Mouse (Mus musculus): ENCODE data around the gene Slfn9. TPM values are rescaled to one million over a fixed set of nuclear protein-coding genes. Genes with fewer than 3 reads are reported as not detected.

Slfn9 gene
- polyA plus RNA-seq, 1 experiment from 2014 or later: 13.8 TPM

DNA sequence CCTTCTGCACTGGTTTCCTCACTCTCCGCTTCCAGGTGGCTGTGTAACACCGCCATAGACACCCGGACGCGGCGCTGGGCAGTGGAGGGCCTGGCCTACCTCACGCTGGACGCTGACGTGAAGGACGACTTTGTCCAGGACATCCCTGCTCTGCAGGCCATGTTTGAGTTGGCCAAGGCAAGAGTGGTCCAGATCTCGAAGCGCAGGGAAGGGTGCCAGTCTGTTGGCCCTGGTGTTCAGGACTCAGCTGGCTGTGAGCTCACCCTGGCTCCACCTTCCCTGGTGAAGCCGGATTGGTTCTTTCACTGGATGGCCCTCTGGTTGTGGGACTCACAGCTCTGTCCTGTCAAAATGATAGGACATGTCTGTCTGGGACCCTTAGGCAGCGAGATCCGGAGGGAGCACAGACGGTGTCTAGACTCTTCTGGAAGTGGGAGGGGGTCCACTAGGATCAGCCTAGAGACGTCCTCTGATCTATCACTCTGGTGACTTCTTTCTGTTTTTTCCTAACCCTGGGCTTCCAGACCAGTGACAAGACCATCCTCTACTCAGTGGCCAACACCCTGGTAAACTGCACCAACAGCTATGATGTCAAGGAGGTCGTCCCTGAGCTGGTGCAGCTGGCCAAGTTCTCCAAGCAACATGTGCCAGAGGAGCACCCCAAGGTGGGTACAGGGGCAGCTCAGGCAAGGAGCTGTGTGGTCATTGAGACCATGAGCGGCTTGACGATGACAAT, 62.6 kb downstream of the Slfn9 start:
- Histone ChIP-seq H3K4me1 (peaks cover 18% of the 10 kb centered on the region), H3K27me3 (replicated peaks; ENCODE audit: low read depth, poor library complexity, severe bottlenecking) (peaks cover 86% of the 10 kb centered on the region), H3K36me3 (replicated peaks) (no peaks in the 10 kb centered on the region), H3K9me3 (no peaks in the 10 kb centered on the region), H3K4me3 (no peak overlapping the region), H3K27ac (replicated peaks) (no peak overlapping the region)
- peak; percentile 17 for DNase-seq (ENCODE audit: low spot score)
- WGBS: 32% methylated on average over 20 of the region's 20 CpGs

Small RNA genes lying within 50 kb of the gene (microRNA-seq; reads per million reads assigned to microRNA genes)
- gene Gm27598: not detected
- not detected for gene Mir7679

Other genes starting within 250 kb of the Slfn9 start
- gene Cct6b, start 227.5 kb downstream of the Slfn9 start, polyA plus RNA-seq (2016; fragmentation: Nextera tagmentation; extraction: Ambion mirVana): 0.19 and 0.47 TPM in 2 replicates
- gene Zfp830, start 227.5 kb downstream of the Slfn9 start, polyA plus RNA-seq (2016; fragmentation: Nextera tagmentation; extraction: Ambion mirVana): 38.8 and 39.5 TPM in 2 replicates
- 43.8 and 48.7 TPM in 2 replicates for gene Lig3, start 210.7 kb downstream of the Slfn9 start, polyA plus RNA-seq (2016; fragmentation: Nextera tagmentation; extraction: Ambion mirVana)
- 11.3 and 11.5 TPM in 2 replicates for gene Rffl, start 120.6 kb downstream of the Slfn9 start, polyA plus RNA-seq (2016; fragmentation: Nextera tagmentation; extraction: Ambion mirVana)
- gene Rad51d, start 101.2 kb downstream of the Slfn9 start, polyA plus RNA-seq (2016; fragmentation: Nextera tagmentation; extraction: Ambion mirVana): 13.7 and 14.7 TPM in 2 replicates
- 0.26 and 0.35 TPM in 2 replicates for gene Fndc8, start 99.7 kb downstream of the Slfn9 start, polyA plus RNA-seq (2016; fragmentation: Nextera tagmentation; extraction: Ambion mirVana)
- 41.2 and 45.6 TPM in 2 replicates for gene Nle1, start 83.4 kb downstream of the Slfn9 start, polyA plus RNA-seq (2016; fragmentation: Nextera tagmentation; extraction: Ambion mirVana)
- 0.32 and 0.91 TPM in 2 replicates for gene Unc45b, start 81.3 kb downstream of the Slfn9 start, polyA plus RNA-seq (2016; fragmentation: Nextera tagmentation; extraction: Ambion mirVana)
- 0.26 and 0.31 TPM in 2 replicates for gene Slfn5, start 40.5 kb downstream of the Slfn9 start, polyA plus RNA-seq (2016; fragmentation: Nextera tagmentation; extraction: Ambion mirVana)
- gene Slfn8, start 29.0 kb upstream of the Slfn9 start, polyA plus RNA-seq (2016; fragmentation: Nextera tagmentation; extraction: Ambion mirVana): 0.11 and 0.14 TPM in 2 replicates
- 0.64 and 0.97 TPM in 2 replicates for gene Slfn2, start 73.3 kb upstream of the Slfn9 start, polyA plus RNA-seq (2016; fragmentation: Nextera tagmentation; extraction: Ambion mirVana)
- gene Slfn1, start 125.0 kb upstream of the Slfn9 start, polyA plus RNA-seq (2016; fragmentation: Nextera tagmentation; extraction: Ambion mirVana): not detected in 2 replicates
- not detected in 2 replicates for gene Slfn4, start 183.4 kb upstream of the Slfn9 start, polyA plus RNA-seq (2016; fragmentation: Nextera tagmentation; extraction: Ambion mirVana)
- gene Slfn3, start 199.5 kb upstream of the Slfn9 start, polyA plus RNA-seq (2016; fragmentation: Nextera tagmentation; extraction: Ambion mirVana): 0.45 and 0.65 TPM in 2 replicates